Mouse (Mus musculus): ENCODE measurements around the gene Gm10775.

Gene Gm10775

DNA sequence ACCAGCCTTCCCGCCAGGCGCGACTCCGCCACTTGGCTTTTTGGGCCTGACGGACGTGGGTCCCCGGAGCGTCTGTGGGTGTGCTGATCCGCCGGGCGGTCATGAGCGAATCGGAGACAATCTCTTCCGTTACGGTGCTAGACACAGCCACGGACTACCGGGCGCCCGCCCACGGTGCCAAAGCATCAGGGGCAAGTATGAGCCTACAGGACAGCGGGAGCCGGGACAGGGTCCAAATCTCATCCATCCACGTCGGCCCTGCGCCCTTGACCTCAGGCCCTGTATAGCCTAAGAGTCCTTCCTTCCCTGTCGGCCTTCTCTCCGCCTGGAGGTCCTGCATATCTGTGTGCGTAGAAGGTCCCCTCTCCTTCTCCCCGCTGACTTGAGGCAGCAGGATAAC lies at the start of gene Gm10775:
Gm10775 (plus strand) TSS at position 301 of the 400 bp plus-strand sequence.
- CTCF ChIA-PET: no interaction called here
- POLR2A ChIA-PET: interaction anchor here in 1 of 4 experiments (1.0 kb wide), 2 partner anchors 12 to 16 kb away, joined by 3 to 4 read pairs; no protein-coding TSS in a partner anchor

DNA sequence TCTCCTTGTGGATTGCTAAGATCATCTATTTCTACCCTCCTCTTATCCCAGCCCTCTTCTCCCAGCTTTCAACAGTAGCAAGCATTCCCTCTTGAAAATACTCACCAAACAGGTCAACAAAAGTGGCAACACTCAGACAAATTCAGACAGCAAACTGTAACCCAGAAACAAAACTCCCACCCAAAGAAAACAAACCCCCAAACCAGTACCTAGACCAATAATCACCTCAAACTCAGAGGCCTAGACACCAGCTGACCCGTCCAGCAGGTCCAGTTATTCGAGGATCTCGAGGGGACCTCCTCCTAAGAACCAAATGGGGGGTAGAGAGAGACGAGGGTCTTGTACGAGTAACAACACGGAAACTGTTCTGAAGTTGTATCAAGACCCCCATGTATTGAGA lies 33.4 kb upstream of the Gm10775 start:
- ChIA-PET POLR2A (interaction anchor here in 2 of 4 experiments (1.2 to 6.9 kb wide), 7 partner anchors 9 to 21 kb away, joined by 3 to 41 read pairs (median 17); no protein-coding TSS in a partner anchor), CTCF (interaction anchor here in 1 of 4 experiments (0.6 kb wide), 1 partner anchor 1108 kb away, joined by 3 read pairs; no protein-coding TSS in a partner anchor)

DNA sequence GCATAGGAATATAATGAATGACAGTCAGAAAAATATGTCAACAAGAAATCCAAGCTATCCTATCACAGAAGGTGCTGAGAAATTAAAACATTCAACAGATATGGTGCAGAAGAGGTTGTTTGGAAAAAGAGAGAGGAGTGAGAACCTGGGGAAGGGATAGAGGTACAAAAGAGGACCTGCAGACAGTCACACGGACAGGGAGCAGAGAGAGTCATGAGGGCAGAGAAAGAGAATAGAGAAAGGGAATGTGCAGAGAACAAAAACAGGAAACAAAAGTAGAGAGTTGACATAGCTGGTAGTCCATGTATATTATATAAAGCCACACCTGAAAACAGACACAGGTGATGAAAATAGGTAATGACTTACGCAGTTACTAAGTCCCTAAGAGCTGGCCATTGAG lies 32.7 kb upstream of the Gm10775 start:
- ChIA-PET CTCF (no interaction called here), POLR2A (interaction anchor here in 2 of 4 experiments (0.9 to 6.9 kb wide), 10 partner anchors 7 to 22 kb away, joined by 3 to 41 read pairs (median 12); no protein-coding TSS in a partner anchor)

- CTCF ChIA-PET: no interaction called here
- POLR2A ChIA-PET: interaction anchor here in 2 of 4 experiments (0.9 to 2.3 kb wide), 11 partner anchors 9 to 125 kb away, joined by 3 to 13 read pairs (median 4); partner anchors contain the start of genes Mfsd14b (in 1 of the 2) and Zfp369 (in 1 of the 2)
Observed at GRCm38 (mm10) chr13:65237211-65237610, 22.1 kb upstream of the Gm10775 start.

- ChIA-PET CTCF (interaction anchor here in 2 of 4 experiments (0.5 to 1.9 kb wide), 4 partner anchors 39 to 64 kb away, joined by 3 to 8 read pairs (median 4); no protein-coding TSS in a partner anchor), POLR2A (interaction anchor here (0.8 to 3.9 kb wide), 38 partner anchors 10 to 1272 kb away, joined by 3 to 41 read pairs (median 5); partner anchors contain the start of genes Mfsd14b (in 3 of the 4) and Cdk20 (in 2 of the 4))
Observed at GRCm38 (mm10) chr13:65240509-65241098, 18.7 kb upstream of the Gm10775 start.

- CTCF ChIA-PET: interaction anchor here in 2 of 4 experiments (0.5 to 1.9 kb wide), 4 partner anchors 39 to 991 kb away, joined by 3 to 8 read pairs (median 4); no protein-coding TSS in a partner anchor
- POLR2A ChIA-PET: interaction anchor here (0.6 to 3.9 kb wide), 34 partner anchors 11 to 809 kb away, joined by 3 to 41 read pairs (median 7); partner anchors contain the start of genes Mfsd14b (in 2 of the 4) and Cdk20 (in 1 of the 4)
Observed at GRCm38 (mm10) chr13:65241099-65241626, 18.2 kb upstream of the Gm10775 start.

- CTCF ChIA-PET: interaction anchor here in 2 of 4 experiments (0.5 to 2.7 kb wide), 3 partner anchors 66 to 1073 kb away, joined by 3 to 14 read pairs (median 4); no protein-coding TSS in a partner anchor
- POLR2A ChIA-PET: interaction anchor here in 3 of 4 experiments (0.6 to 3.9 kb wide), 16 partner anchors 11 to 130 kb away, joined by 3 to 35 read pairs (median 7); partner anchors contain the start of gene Mfsd14b (in 2 of the 3)
Observed at GRCm38 (mm10) chr13:65241627-65242318, 17.6 kb upstream of the Gm10775 start.

DNA sequence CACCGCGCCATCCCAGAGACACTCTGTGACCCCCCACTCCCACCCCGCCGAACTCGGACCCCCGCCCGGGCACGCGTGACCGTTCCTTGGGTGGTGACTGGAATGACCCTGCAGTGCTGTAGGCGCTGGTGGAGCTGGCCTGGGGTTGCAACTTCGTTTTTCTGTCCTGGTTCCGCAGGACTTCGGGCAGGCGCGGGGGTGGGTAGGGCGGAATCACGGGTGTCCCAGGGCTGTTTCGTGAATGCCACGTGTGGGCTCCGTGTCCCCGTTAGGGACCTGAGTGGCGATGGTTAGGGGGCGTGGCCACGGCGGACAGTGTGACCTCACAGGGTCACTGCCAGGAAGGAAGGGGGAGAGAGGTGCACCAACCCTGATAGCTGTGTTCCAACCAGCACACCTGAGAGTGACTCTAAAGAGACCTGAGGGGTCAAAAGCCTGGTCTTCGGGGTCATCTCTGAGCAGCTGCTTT lies 17.0 kb upstream of the Gm10775 start:
- POLR2A ChIA-PET: interaction anchor here in 2 of 4 experiments (0.7 to 3.9 kb wide), 9 partner anchors 10 to 71 kb away, joined by 3 to 35 read pairs (median 11); partner anchors contain the start of gene Nlrp4f (in 1 of the 2)
- CTCF ChIA-PET: interaction anchor here in 3 of 4 experiments (0.6 to 2.9 kb wide), 3 partner anchors 66 to 1073 kb away, joined by 4 to 16 read pairs (median 14); no protein-coding TSS in a partner anchor

DNA sequence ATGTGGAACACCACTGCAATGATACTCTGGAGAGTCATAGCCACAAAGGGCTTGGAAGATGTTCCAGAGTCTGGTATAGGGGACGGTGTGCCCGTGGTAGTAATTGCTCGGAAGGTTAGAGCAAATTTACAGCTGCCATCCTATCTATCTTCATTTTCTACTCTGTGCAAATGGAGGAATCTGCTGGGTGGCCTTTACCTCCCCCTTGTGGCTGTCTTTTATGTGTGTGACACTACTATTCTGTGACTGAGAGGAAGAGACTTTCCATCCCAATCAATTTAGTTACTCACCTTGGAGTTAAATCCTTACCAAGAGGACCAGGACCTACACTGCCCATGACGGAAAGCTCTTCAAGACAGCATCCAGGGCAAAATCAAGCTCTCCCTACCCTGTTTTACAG lies 16.1 kb upstream of the Gm10775 start:
- CTCF ChIA-PET: interaction anchor here in 3 of 4 experiments (1.3 to 2.9 kb wide), 4 partner anchors 14 to 67 kb away, joined by 3 to 16 read pairs (median 13); no protein-coding TSS in a partner anchor

GRCm38 (mm10) chr13:65258175-65258954 lies 974 bp upstream of the Gm10775 start:
- ChIA-PET POLR2A (interaction anchor here in 2 of 4 experiments (0.8 to 3.0 kb wide), 12 partner anchors 12 to 146 kb away, joined by 3 to 29 read pairs (median 4); partner anchors contain the start of genes Zfp369 (in 2 of the 2) and Mfsd14b (in 1 of the 2)), CTCF (interaction anchor here in 1 of 4 experiments (0.5 kb wide), 1 partner anchor 20 kb away, joined by 3 read pairs; the partner anchor contains the start of gene Zfp369)

More for the DNA sequence above, 16.1 kb upstream of the Gm10775 start:
- POLR2A ChIA-PET: interaction anchor here in 3 of 4 experiments (0.6 to 3.4 kb wide), 14 partner anchors 14 to 335 kb away, joined by 3 to 17 read pairs (median 4); partner anchors contain the start of genes Mfsd14b (in 1 of the 3) and Nlrp4f (in 1 of the 3)

DNA sequence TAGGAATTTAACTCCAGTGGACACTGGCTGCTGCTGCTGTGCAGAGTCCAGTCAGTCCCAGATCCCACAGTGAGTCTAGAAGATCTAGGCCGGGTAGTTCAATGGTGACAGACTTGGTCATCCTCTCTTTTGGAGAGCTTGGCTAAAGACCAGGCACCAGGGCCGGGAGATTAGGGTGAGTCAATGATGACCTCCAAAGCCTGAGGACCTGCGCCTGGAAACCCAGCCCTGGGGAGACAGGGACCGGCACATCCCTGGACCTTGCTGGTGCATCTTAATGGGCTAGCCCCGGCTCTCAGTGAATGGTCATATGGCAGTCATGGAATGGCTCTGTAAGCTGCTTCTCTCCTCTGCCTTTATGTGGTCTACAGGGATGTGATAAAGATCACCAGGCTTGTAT lies 2.7 kb downstream of the Gm10775 start:
- POLR2A ChIA-PET: interaction anchor here in 1 of 4 experiments (1.0 kb wide), 1 partner anchor 22 kb away, joined by 4 read pairs; no protein-coding TSS in a partner anchor
- CTCF ChIA-PET: no interaction called here

DNA sequence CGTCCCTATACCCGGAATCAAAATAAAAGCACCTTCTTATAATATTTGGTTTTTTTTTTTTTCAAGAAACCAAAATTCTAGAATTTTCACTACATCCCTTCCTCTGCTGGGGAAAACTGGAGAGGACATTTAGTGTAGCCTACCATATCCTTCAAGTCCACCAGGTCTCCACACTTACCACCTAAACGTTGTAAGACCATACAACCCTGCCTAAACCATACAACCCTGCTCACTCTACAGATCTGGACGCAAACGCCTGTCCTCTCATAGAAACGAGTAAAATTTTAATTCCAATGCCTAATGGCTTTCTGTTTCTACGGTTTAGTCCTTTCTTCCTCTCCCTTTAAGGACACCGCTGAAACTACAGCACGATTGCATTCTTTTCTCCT lies 18.6 kb downstream of the Gm10775 start:
- POLR2A ChIA-PET: interaction anchor here in 2 of 4 experiments (0.7 to 1.6 kb wide), 7 partner anchors 9 to 102 kb away, joined by 3 to 5 read pairs (median 3); no protein-coding TSS in a partner anchor
- CTCF ChIA-PET: interaction anchor here in 3 of 4 experiments (0.7 to 1.9 kb wide), 4 partner anchors 9 to 33 kb away, joined by 3 to 4 read pairs (median 4); no protein-coding TSS in a partner anchor

DNA sequence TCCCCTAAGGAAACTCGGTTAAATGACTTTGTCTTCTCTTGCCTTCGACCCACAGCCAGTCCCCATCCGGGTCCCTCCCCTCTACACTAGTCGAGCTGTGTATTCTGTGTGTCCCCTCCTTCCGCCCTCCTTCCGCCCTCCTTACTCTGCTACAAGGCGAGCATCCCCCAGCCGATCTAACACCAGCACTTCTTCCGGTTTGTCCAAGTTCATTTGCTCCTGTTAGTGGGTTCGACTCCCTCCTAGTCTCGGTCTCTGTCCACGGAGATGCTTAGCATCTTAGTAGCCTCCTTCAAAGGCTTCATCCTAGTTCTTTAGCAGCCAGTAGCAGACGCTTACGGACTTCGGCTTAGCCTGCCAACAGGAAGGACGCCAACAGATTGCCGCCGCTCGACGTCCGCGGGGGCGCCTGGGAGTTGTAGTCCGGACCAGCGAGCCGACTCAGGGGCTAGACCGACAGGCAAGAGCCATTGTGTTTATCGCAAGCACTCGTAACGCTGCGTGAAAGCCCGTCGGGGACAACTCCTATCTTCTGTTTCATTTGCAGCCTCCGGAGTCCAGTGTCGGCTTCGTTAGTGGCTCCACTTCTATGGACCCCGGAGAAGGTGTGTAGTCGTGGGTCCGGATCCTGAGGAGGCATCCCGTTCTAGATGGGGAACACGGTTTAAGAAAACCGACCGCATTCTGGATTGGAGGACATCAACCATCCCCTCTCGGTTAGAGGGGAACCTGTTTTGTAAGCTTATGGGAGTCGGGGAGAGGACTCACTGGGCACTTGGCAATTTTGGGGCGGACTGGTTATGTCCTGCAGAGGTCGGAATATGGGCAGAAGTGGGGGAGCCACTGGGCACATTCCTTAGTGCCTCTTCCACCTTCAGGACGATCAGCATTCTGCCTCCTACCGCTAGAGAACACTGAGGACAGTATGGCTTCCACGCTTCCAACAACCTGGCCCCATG lies 19.3 kb downstream of the Gm10775 start, which contains the start of gene Zfp369:
Zfp369 (plus strand) TSS at position 432 of the 959 bp plus-strand sequence.
- ChIA-PET CTCF (interaction anchor here in 3 of 4 experiments (0.7 to 1.9 kb wide), 4 partner anchors 8 to 33 kb away, joined by 3 to 4 read pairs (median 4); no protein-coding TSS in a partner anchor), POLR2A (interaction anchor here in 2 of 4 experiments (0.7 to 1.7 kb wide), 12 partner anchors 8 to 452 kb away, joined by 3 to 7 read pairs (median 3); no protein-coding TSS in a partner anchor)

- CTCF ChIA-PET: interaction anchor here in 3 of 4 experiments (0.6 to 1.4 kb wide), 6 partner anchors 8 to 721 kb away, joined by 3 to 4 read pairs (median 4); partner anchors contain the start of gene Zfp369 (in 1 of the 3)
- POLR2A ChIA-PET: interaction anchor here in 1 of 4 experiments (0.9 to 1.7 kb wide), 4 partner anchors 9 to 232 kb away, joined by 3 to 5 read pairs (median 4); partner anchors contain the start of gene Zfp369
Observed at GRCm38 (mm10) chr13:65286771-65287170, 27.4 kb downstream of the Gm10775 start.

GRCm38 (mm10) chr13:65296354-65296753 lies 37.0 kb downstream of the Gm10775 start:
- ChIA-PET CTCF (no interaction called here), POLR2A (no interaction called here)

All from embryonic stem cell, embryonic (primary cell).